Mouse (Mus musculus) splenic B cell, adult 2 months (primary cell): Measurements from ENCODE around the gene Mepce.

ENCODE experiments used
- DNase-seq: peaks from one replicate; pipeline ENCODE4 v3.0.0-alpha.2; 2011; ENCODE audit warnings: low read depth, low spot score
- H3K27me3 ChIP-seq: 2 replicates; pipeline ENCODE4 v1.6.1; 2012; ENCODE audit warnings: mild to moderate bottlenecking, low read length, moderate library complexity, mixed read lengths; ENCODE audit not compliant: control insufficient read depth, poor library complexity, insufficient read depth, severe bottlenecking
- H3K36me3 ChIP-seq: 2 replicates; pipeline ENCODE4 v1.6.1; 2012; ENCODE audit warnings: mild to moderate bottlenecking, low read length, moderate library complexity, mixed read lengths; ENCODE audit not compliant: control insufficient read depth, poor library complexity, insufficient read depth, severe bottlenecking

Mepce gene

DNA sequence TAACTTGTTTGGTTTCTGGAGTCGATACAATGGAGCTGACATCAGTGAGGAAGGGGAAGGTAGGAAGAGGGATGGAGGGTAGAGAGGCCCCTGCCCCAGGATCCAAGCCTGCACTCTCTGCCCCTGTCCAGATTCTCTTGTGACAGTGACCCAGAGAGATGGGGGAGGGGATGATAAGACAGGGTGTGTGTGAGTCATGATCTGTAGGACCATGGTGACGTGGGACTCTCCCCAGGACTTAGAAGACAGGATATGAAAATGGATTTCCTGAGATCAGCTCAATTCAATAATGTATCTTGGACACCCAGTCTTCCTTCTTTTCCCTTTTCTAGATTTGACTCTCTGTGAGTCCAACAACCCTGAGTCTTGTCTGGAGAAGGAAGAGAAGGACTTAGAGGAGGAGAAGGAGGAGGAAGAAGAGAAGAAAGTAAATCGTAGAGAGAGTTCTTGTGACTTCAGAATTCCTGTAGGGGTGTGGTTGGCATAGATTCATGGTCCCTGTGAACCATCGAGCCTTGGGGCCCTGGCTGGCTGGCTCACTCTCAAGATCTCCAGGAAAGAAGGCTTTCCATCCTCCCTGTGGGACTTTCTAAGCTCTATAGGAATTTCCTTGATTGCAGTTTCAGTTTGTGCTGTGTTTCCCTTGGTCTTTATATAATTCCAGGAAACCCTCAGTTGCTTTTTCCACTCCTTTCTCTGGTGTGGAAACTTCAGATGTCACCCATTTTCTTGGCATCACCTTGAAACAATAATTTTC is 30.2 kb upstream of the Mepce start:
- no peaks in the 10 kb centered on the region for H3K27me3 ChIP-seq

DNA sequence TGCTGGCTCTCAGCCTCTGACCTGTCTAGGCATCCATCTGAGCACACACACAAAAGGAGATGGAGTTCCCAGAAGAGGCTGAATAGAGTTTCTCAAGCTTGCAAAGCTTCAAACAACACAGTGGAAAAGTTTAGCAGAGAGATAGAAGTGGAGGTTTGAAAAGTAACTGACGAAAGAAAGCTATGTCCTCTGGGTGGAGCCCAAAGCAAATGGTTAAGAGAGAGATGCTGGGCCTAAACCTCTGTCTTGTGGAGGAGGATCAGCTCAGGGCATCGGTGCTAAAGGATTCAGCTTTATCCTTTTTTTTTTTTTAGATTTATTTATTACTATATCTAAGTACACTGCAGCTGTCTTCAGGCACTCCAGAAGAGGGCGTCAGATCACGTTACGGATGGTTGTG is 20.9 kb upstream of the Mepce start:
- Histone ChIP-seq H3K27me3 (no peaks in the 10 kb centered on the region), H3K36me3 (no peaks in the 10 kb centered on the region)
- DNase-seq, result no peak

More for the DNA sequence above, 30.2 kb upstream of the Mepce start:
- no peak for DNase-seq
- no peaks in the 10 kb centered on the region for H3K36me3 ChIP-seq

DNA sequence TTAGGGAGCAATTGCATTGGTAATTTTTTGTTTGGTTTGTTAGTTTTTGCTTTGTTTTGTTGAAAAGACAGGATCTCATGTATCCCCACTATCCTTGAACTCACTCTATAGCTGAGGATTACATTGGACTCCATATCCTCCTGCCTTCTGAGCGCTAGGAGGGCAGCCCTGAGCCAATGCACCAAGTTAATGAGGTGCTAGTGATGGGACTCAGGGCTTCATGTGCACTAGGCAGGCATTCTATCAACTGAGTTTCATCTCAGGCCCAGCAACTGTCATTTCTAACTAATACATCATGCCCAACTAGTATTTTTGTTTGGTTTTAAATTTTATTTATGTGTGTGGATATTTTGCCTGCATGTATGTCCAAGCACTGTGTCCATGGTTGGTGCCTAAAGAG is 18.7 kb upstream of the Mepce start:
- no peak for DNase-seq
- no peaks in the 10 kb centered on the region for H3K27me3 ChIP-seq

DNA sequence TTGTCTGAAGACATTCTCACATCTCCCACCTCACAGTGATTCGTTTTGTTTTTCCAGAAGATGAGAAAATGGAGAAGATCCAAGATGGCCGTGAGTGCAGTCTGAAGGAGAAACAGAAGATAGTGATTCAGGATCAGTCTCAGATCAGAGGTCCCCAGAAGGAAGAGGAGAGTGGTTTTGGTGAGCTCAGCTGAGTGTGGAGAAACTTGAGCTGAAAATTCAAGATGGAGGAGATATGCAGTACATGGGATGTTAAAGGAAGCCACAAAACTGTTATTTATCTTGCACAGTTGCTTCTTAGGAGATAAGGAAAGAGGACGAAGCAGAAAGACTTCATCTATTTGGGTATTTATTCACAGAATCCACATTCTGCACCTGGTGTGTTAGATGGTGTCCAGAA is 13.5 kb upstream of the Mepce start:
- Histone ChIP-seq H3K27me3 (no peaks in the 10 kb centered on the region), H3K36me3 (no peaks in the 10 kb centered on the region)
- no peak for DNase-seq

More for the DNA sequence above, 18.7 kb upstream of the Mepce start:
- no peaks in the 10 kb centered on the region for H3K36me3 ChIP-seq

DNA sequence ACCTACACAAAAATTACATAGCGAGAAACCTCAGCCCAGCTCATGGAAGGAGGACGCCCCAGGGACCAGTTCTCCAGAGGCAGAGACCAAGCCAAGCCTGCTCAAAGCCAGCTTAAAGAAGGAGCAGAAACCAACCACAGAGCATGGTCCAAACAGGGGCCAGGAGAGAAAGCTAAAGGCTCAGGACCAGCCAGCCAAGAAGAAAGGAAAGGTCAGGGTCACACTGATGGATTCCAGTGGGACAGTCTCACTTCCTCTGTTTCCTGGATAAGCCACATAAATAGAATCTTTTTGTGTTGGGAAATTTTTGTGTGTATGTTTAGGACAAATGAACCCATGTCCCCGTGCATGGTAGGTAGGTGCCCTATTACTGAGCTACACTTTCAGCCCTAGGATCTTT is 9.2 kb upstream of the Mepce start:
- DNase-seq, result no peak
- Histone ChIP-seq H3K27me3 (no peaks in the 10 kb centered on the region), H3K36me3 (no peaks in the 10 kb centered on the region)

DNA sequence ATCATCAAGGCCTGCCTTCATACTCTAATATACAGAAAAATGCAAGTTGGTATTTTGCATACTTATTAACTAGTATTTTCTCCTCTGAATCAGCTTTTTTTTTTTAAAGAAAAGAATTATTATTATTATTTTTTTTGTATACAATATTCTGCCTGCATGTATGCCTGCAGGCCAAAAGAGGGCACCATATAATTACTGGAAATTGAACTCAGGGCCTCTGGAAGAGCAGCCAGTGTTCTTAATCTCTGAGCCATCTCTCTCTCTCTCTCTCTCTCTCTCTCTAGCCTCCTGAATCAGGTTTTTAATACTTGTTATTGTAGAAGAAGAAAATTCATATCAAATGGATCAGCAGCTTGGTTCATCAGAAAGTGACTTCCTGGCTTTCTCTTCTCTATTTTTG is 4.1 kb upstream of the Mepce start:
- DNase-seq, result peak; percentile 27
- H3K36me3 ChIP-seq, result no peaks in the 10 kb centered on the region
- no peaks in the 10 kb centered on the region for H3K27me3 ChIP-seq

DNA sequence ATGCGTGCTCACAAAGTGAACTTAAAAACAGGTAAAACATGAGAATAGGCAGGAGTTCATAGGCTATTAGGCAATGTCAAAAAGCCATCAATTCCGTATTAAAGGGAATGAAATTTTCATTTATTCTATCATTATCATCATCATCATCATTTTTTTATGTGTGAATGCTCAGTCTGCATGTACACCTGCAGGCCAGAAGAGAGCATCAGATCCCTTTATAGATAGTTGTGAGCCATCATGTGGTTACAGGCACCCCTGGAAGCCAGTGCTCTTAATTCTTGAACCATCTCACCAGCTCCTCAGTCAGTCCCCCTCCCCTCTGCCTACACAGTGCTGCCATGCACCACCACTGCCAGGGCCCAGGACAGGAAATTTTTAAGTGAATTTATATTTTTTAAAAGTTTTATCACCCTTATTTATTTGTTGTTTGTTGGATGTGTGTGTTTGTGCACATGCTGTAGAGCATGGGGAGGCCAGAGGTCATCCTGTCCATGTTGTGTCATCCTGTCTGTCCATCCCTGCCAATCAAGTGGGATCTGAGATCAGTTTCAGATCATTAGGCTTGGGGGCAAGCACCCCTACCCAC is 1.6 kb upstream of the Mepce start:
- H3K27me3 ChIP-seq, result no peaks in the 10 kb centered on the region
- no peak for DNase-seq
- no peaks in the 10 kb centered on the region for H3K36me3 ChIP-seq

DNA sequence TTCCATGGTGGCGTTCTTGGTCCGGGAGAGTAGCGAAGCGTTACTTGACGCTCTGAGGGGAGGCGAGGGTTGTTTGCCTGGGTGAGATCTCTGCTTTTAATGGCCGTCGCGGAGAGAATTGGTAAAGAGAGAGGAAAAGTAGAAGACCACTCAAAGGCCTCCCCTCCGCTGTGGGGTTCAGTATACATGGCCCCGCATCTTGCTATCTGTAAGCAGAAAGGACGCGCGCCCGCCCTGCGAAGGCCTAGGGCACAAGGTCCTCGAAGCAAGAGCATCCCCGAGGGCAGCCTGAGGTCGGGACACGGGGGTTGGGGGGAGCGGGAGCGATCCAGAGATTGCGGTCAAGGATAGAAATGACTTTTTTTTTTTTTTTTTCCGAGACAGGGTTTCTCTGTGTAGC is 716 bp upstream of the Mepce start:
- no peak for DNase-seq
- Histone ChIP-seq H3K27me3 (no peaks in the 10 kb centered on the region), H3K36me3 (no peaks in the 10 kb centered on the region)

DNA sequence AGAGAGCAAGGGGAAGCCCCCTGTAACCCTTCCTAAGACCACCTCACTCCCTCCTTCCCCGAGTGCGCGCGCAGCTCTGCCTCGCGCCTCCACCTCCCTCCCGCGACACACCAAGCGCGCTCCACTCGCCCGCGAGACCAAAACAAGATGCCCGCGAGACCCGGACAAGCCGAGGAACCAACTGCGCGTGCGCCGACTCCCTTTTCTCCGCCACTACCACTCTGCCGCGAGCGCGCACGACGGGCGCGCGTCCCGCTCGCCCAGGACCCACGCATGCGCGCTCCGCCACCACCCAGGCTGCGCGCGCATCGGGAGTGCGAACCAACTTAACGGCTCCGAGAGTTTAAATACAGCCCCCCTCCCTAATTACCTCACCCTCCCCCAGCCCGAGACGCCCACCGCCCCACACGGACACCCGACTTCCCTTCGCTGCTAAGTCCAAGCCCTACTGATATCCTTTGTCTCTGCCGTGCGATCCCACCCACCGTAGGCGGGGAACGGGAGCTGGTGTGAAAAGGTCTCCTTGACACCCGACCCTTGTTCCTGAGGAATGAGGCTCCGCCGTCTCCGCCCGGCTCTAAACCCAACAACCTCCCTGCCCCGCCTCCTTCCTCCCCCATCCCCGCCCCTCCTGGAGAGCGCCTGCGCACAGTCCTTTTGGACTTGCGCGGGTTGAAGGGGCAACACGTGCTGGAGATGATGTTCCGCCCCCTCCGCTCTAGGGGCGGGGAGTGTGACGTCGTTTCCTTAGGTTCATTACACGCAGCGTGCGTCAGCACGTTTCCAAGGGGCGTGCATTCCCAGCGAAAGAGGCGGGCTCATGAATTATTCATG is 1.1 kb downstream of the Mepce start:
- peak; percentile 100 for DNase-seq
- H3K36me3 ChIP-seq, result peaks cover 3% of the 10 kb centered on the region; the same call in 1 of the 2 replicates
- H3K27me3 ChIP-seq, result no peaks in the 10 kb centered on the region

DNA sequence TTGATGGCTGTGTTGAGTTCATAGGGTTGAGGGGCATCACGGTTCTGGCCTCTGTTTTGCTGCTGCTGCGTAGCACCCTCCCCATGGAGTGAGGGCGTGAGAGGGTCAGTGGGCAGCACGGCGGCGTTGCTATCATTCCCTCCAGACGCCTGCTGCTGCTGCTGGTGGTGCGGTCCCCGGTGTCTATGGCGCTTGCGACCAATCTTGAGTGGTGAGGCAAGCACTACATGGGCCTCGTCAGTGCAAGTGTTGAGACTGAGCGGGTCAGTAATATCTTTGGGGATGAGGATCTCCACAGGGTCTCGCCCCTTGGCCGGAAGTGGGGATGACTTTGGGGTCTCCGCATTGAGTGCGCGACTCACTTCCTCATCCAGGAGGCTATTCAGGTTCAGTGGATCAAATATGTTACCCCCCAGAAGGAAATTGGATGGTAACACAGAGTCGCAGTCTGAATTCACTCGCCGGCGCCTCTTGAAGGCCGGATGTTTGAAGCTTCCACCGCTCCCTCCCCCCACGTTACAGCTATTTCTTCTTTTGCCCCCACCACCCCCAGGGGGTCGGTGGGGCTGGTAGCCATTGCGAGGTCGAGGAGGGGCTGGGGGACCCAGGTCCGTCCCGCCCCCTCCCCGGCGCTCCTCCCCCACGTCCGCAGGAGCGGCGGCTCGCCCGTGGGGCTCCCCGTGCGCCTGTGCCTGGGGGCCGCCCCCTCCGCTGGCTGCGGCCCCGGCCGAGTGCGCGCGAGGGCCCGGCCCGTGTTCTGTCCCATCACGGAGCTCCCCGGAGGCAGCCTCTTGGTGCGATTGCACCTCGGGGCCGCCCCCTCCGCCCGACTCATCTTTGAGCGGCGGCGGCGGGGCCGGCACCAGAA is 2.1 kb downstream of the Mepce start:
- Histone ChIP-seq H3K36me3 (peaks cover 5% of the 10 kb centered on the region; the same call in 1 of the 2 replicates), H3K27me3 (no peaks in the 10 kb centered on the region)
- no peak for DNase-seq

DNA sequence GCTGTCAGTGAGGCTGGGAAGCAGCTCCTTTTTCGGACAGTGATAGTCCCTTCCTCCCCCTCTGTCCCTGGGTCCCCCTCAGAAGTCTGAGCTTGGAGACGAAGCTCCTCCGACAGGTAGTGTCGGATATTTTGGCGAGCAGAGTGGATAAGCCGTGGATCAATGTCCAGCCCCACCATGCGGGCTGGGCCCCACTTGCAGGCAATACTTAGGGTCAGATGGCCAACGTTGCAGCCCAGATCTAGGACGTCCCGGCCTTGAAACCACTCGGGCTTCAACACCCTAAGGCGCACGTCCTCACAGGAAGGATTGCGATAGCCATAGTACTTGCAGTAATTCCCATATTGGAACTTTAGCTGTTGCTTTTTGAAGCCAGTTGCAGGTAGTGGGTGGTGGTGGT is 2.9 kb downstream of the Mepce start:
- DNase-seq, result no peak
- Histone ChIP-seq H3K36me3 (peaks cover 6% of the 10 kb centered on the region; the same call in 1 of the 2 replicates), H3K27me3 (no peaks in the 10 kb centered on the region)

DNA sequence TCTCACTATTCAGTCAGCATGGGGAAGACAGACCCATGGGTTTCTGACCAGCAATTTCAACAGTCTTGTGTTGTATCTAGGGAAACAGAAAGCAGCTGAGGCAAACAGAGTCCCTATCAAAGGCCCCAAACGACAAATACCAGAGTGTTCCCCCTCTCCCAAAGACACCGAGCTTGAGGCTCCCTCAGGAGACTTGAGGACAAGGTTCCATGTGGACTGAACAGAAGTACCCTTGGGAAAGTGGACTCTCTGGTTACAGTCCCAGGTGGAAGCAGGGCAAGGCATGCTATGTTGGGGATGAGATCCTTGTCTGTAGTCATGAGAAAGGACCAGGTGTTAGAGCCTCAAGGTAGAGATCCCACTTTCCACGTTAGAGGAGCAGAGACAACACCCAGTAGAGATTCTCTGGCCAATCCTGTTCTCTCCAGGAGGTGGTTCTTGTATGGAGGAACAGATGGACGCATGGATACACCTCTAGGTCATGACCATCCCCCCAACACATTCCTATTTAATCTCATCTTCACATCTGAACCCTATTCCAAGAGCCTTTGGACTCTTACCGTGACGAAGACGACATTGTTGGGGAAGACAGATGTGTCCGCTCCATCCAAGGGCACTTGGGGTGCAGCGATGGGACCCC is 3.4 kb downstream of the Mepce start:
- DNase-seq, result no peak
- Histone ChIP-seq H3K36me3 (peaks cover 6% of the 10 kb centered on the region; the same call in 1 of the 2 replicates), H3K27me3 (no peaks in the 10 kb centered on the region)

DNA sequence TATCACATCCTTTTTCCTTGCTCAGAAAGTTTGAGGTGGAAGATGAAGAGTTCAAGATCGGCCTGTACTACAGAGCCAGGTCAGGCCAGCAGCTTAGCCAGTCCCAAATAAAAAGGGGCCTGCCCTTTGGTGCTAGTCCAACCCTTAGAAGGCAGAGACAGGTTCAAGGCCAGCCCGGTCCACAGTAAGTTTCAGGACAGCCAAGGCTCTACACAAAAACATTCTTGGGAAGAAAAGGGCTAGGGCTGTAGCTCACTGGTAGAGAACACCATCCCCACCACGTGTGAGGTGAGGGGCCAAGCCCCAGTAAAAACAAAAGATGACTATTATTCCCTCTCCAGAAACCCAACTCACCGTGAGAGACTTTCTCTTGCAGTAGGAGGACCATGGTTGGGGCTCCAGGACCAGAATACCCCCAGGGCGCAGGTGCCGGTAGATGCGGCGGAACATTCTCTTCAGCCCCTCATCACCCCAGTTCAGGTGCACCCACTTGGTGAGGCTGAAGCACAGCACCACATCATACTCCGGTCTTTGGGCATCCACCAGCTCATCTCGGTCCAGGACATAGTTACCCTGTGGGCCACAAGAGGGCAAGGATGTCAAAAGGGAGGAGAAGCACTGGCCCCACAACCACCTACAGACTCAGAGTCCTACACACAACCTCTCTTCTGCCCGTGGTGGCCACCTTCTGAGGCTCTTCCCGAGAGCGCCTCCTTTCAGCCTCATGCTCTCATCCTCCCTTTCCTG is 4.5 kb downstream of the Mepce start:
- peaks cover 6% of the 10 kb centered on the region; the same call in 1 of the 2 replicates for H3K36me3 ChIP-seq
- no peaks in the 10 kb centered on the region for H3K27me3 ChIP-seq
- DNase-seq, result no peak
